Mouse (Mus musculus) ES-CJ7 (cell line): ENCODE data around the gene Zfp599.
A peak's percentile ranks its signal among the peaks of the same experiment; 100 is the strongest.
"Not testable (repeated sequence)": the region's sequence is repeated elsewhere in the genome, so short reads cannot be mapped to it uniquely, and the experiment has no call there.

Source experiments
- DNase-seq: peaks from one replicate; pipeline ENCODE4 v3.0.0; 2011; ENCODE audit warnings: low read depth, low spot score

Gene Zfp599

DNA sequence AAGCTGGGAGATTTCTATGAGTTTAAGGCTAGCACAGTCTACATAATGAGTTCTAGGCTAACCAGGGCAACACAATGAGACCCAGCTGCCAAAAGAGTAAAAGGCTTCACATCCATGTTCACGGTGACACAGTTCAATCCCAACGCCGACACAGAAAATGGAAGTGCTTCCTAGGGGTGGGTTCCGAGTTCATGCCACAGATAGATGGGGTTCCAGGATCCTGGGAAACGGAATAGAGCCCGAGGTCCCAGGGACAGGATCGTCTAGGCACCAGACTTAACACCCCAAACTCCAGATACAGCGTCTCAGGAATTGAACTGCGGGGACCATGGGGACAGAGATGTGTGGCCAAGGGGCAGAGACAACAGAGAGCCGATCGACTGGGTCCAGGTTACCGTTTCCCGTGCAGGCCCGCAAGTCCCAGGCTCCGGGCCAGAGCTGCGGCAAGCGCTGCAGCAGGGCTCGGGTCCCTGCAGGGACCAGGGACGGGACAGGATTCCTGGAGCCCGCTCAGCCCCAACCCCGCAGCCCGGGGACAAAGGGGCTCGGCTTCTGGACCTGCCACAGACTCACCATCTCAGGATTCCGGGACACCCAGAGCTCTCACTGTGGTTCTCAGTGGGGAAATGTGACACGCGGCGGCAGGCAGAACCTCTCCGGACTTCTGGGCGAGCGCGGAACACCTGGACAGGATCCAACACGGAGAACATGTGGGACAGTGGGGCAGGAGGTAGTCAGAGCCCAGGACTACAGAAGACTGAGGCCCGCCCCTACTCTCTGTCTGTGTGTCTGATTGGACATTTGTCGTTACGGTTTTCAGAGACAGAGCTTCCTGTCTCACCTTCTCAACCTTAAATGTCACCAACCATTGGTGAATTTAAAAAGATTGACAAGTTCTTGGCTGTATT, at the start of gene Zfp599:
TSS of gene Zfp599 (minus strand) at position 712 of the 908 bp plus-strand sequence.
- peak; percentile 94 for DNase-seq

DNA sequence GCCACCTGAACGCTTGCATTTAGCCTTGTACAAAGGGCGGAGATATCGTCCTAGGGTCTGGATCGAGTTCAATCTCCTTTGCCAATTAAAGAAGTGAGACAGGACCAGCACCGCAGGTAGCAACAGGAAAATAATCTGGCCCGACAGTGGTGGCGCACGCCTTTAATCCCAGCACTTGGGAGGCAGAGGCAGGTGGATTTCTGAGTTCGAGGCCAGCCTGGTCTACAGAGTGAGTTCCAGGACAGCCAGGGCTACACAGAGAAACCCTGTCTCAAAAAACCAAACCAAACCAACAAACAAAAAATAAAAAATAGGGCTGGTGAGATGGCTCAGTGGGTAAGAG, 48.2 kb upstream of the Zfp599 start:
- not testable (repeated sequence) for DNase-seq

DNA sequence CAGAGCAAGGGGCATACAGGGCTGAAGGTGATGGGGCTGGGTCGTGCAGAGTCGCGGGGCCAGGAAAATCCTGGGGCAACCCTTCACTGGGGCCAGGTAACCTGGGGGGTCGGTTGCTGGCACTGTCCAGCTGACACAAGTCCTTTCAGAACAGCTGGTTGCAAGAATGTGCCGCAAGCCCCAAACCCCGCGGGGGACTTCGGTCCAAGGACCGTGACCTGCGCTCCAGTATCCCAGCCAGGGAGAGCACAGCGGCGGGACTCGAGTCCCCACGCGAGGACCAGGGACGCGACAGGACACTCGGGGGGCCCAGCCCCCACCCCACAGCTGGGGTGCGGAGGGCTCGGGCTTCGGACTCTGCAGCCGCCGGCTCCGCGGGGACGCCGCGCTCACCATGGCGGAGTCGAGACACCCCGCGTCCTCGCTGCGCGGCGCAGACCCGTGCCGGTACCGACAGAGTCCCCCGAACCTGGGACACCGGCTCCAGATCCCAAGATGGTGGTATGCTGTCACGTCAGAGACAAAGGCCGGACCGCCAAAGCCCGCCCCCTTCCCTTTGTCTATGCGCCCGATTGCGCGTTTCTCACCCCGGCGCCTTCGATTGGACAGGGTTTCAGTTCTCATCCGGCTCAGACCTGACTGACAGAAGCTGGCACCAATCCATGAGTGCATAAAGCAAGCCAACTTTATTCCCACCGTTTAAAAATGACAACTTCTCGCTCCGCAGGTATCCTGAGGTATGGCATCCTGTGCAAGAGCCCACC, 47.6 kb upstream of the Zfp599 start, which contains the start of gene Zfp810:
TSS of gene Zfp810 (minus strand) at position 493 of the 764 bp plus-strand sequence.
- peak; percentile 99 for DNase-seq

- no peak for DNase-seq
Measured at GRCm38 (mm10) chr9:22306726-22307125, 47.0 kb upstream of the Zfp599 start.

- peak; percentile 56 for DNase-seq
Measured at GRCm38 (mm10) chr9:22302199-22302598, 42.5 kb upstream of the Zfp599 start.

DNA sequence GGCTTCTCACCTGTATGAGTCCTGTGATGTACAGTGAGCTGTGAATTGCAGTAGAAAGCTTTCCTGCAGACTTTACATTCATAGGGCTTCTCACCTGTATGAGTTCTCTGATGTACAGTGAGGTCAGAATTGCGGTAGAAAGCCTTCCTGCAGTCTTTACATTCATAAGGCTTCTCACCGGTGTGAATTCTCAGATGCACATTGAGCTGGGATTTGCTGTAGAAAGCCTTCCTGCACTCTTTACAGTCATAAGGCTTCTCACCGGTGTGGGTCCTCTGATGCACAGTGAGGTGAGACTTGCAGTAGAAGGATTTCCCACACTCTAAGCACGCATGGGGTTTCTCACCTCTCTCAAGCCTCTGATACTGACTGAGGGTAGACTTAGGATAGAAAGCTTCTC, 19.0 kb upstream of the Zfp599 start:
- no peak for DNase-seq

- DNase-seq, result no peak
Measured at GRCm38 (mm10) chr9:22268886-22269285, 9.2 kb upstream of the Zfp599 start.

DNA sequence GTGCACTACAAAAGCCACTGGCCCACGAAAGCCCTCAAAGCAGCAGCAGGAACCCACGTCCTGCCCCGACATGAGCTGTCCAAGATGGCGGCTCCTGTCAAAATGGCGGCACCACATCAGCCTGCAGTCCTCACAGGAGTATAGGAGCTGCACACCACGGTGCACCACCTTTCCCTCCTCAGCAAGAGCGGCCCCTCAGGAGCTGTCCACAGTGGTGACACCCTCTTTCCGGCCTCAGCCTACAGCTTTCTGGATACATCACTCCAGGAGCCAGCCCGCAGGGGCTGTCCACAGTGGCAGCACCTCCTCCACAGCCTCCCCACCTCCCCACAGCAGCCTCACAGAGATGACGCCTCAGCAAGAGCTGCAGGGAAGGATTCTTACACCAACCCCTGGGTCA, 2.9 kb upstream of the Zfp599 start:
- peak; percentile 37 for DNase-seq

- no peak for DNase-seq
Measured at GRCm38 (mm10) chr9:22261594-22261993, 1.9 kb upstream of the Zfp599 start.

DNA sequence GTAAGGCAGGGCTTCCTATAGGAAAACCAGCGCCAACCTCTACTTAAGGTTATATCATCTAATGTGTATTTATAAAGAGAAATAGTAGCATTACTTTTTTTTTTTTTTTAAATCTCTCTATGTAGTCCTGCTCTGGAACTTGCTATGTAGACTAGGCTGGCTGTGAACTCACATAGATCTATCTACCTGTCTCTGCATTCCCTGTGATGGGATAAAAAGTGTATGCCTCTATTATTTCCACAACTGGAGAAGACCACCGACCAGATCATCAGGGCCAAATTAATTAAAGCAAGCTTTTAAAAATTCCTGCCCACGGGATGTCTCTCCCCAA, 362 bp upstream of the Zfp599 start:
- DNase-seq, result no peak

GRCm38 (mm10) chr9:22258784-22259183, 911 bp downstream of the Zfp599 start:
- no peak for DNase-seq

GRCm38 (mm10) chr9:22256579-22256978, 3.1 kb downstream of the Zfp599 start:
- no peak for DNase-seq

DNA sequence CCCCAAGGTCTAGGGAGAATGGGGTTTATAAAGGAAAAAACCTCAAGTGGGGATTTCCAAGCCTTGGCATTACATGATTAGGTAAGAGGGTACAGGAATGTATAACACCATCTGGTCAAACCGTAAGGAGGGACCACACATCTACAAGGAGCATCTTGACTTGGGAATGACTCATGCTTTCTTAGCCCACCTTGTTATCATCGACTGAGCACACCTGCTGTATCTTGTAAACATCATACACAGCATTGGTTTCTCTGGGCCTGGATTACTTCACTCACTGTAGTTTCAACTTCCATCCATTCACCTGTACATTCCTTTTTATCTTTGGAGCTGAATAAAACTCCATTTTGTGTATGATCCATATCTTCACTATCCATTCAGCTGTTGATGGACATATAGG, 15.5 kb downstream of the Zfp599 start:
- no peak for DNase-seq

GRCm38 (mm10) chr9:22240001-22240400, 19.7 kb downstream of the Zfp599 start:
- peak; percentile 81 for DNase-seq

DNA sequence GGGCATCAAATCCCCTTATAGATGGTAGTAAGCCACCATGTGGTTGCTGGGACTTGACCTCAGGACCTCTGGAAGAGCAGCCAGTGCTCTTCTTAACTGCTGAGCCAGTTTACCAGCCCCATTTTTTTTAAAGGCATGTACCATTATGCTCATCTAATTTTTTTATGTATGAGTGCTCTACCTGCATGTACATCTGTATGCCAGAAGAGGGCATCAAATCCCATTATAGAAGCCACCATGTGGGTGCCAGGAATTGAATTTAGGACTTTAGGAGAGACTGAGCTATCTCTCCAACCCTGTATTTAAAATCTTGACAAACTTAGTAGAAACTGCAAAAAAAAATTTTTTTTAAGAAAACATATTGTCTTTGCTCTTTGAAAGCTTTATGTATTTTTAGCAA, 29.1 kb downstream of the Zfp599 start:
- DNase-seq, result peak; percentile 45

DNA sequence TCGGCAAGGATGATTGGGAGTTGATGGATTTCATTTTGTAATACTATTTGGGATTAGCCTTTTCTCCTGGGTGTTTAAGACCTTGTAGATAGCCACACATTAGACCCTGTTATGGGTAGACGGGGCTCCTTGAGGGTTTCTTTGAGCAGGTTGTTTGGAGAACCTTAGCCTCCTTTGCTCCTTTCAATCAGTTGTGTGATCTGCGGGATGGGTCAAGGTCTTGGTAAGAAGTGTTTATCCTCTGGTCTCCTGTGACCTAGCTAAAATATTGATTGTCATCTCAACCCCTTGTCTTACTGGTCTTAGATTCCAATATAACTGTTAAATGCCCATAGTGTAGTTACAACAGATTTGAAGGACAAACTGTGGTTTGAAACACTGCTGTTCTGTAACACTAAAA, 29.6 kb downstream of the Zfp599 start:
- DNase-seq, result no peak

GRCm38 (mm10) chr9:22229386-22230026, 30.2 kb downstream of the Zfp599 start:
- DNase-seq, result no peak

GRCm38 (mm10) chr9:22226846-22227245, 32.8 kb downstream of the Zfp599 start:
- peak; percentile 70 for DNase-seq

DNA sequence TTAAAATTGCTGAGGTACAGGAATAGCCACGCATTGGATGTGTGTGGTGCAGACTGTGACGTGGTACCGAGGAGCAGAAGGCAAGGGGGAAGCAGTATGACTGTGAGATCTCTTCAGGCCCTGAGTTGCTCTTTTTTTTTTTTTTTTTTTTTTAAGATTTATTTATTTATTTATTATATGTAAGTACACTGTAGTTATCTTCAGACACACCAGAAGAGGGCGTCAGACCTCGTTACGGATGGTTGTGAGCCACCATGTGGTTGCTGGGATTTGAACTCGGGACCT, 33.4 kb downstream of the Zfp599 start:
- DNase-seq, result not testable (repeated sequence)

DNA sequence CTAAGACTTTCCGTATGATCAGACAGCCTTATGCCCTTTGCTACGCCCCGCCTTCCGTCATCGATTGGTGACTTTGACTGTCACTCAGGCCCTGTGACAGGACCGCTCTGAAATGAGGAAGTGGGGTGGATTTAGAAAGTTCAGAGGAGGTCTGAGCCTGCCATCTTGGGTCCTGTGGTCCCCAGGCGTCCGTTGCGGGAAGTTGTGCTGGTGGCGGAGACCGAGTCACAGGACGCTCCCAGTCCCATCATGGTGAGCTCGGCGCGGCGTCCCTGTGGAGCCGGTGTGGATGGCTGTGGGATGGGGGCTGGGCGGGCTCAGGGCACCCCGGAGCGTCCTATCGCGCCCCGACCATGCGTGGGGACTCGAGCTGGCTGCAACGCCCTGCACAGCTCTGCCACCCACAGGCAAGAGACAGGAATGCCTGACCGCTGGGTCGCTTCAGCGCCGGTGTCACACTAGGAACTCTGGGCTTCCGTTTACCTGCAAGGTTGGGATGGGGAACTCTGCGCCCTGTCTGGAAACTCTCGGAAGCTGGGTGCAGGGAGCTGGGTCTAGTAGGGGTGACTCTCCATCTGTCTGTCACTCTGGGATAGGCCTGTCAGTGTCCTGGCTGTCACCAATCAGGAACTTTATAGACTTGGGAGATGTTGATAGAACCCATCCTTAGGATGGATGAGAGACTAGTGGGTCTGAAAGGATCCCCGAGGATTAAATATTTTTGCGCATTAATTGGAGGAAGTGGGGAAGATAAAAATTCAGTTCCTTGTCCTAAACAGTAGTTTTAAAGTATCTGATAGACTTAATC, 33.9 kb downstream of the Zfp599 start, which contains the start of gene Zfp809:
TSS of gene Zfp809 (plus strand) at position 134 of the 808 bp plus-strand sequence.
- peak; percentile 100 for DNase-seq
